Mouse (Mus musculus) heart, postnatal 10 days (tissue): ENCODE results near the gene Ormdl2. TPM values are rescaled to one million over a fixed set of nuclear protein-coding genes. Genes with fewer than 3 reads are reported as not detected.

Source experiments
- total RNA-seq, 2 experiments: library from RNA; stranded (reverse); gene quantifications; 2 replicates each; pipeline ENCODE4 v1.2.3; 2021

The Ormdl2 gene
- total RNA-seq, 2 experiments from 2014 or later, result 6.5 to 9.8 TPM

Other genes starting within 250 kb of the Ormdl2 start
- 1 to 10 TPM; 7.7 to 8.6 TPM for gene Erbb3, start 232.0 kb downstream of the Ormdl2 start, total RNA-seq
- gene Rps26, start 194.9 kb downstream of the Ormdl2 start, total RNA-seq, result 100 to 1,000 TPM; 395 TPM
- gene Ikzf4, start 175.7 kb downstream of the Ormdl2 start, total RNA-seq, result 1 to 10 TPM; 1.8 to 2.0 TPM
- 10 to 100 TPM; 14.4 to 16.3 TPM for gene Suox, start 147.6 kb downstream of the Ormdl2 start, total RNA-seq
- 10 to 100 TPM; 74.3 to 78.1 TPM for gene Rab5b, start 125.4 kb downstream of the Ormdl2 start, total RNA-seq
- 1 to 10 TPM; 2.1 to 2.2 TPM for gene Pmel, start 117.5 kb downstream of the Ormdl2 start, total RNA-seq
- 10 to 100 TPM; 30.6 to 36.4 TPM for gene Cdk2, start 116.6 kb downstream of the Ormdl2 start, total RNA-seq
- gene Dgka, start 76.8 kb downstream of the Ormdl2 start, total RNA-seq, result 10 to 100 TPM; 10.3 to 11.9 TPM
- 10 to 100 TPM; 14.5 to 18.4 TPM for gene Pym1, start 73.8 kb downstream of the Ormdl2 start, total RNA-seq
- gene Mmp19, start 30.7 kb downstream of the Ormdl2 start, total RNA-seq, result 1 to 10 TPM; 3.4 to 5.4 TPM
- gene Dnajc14, start 17.6 kb downstream of the Ormdl2 start, total RNA-seq, result 10 to 100 TPM; 49.1 to 52.0 TPM
- 10 to 100 TPM; 12.7 to 13.3 TPM for gene Tmem198b, start 17.3 kb downstream of the Ormdl2 start, total RNA-seq
- gene Sarnp, start 4.3 kb downstream of the Ormdl2 start, total RNA-seq, result 10 to 100 TPM; 47.2 to 52.6 TPM
- gene Gdf11, start 70.1 kb upstream of the Ormdl2 start, total RNA-seq, result 1 to 10 TPM; 3.1 to 4.0 TPM
- 100 to 1,000 TPM; 203 to 239 TPM for gene Cd63, start 79.3 kb upstream of the Ormdl2 start, total RNA-seq
- gene Rdh5, start 101.2 kb upstream of the Ormdl2 start, total RNA-seq, result 1 to 10 TPM; 5.9 to 9.7 TPM
- gene Bloc1s1, start 102.4 kb upstream of the Ormdl2 start, total RNA-seq, result 100 to 1,000 TPM; 188 to 198 TPM
- 100 to 1,000 TPM; 125 to 136 TPM for gene Itga7, start 112.2 kb upstream of the Ormdl2 start, total RNA-seq
- not detected for gene Mettl7b, start 139.3 kb upstream of the Ormdl2 start, total RNA-seq
- gene Olfr9, start 167.8 kb upstream of the Ormdl2 start, total RNA-seq, result not detected
- not detected for gene Olfr763, start 189.1 kb upstream of the Ormdl2 start, total RNA-seq
- gene Olfr764-ps1, start 218.3 kb upstream of the Ormdl2 start, total RNA-seq, result not detected
- not detected for gene Olfr765, start 228.4 kb upstream of the Ormdl2 start, total RNA-seq
- not detected for gene Olfr766-ps1, start 247.3 kb upstream of the Ormdl2 start, total RNA-seq